Mouse (Mus musculus) MEL (cell line): ENCODE data around the gene Brip1. TPM values are rescaled to one million over a fixed set of nuclear protein-coding genes. Genes with fewer than 3 reads are reported as not detected.

ENCODE experiments used
- DNase-seq: peaks from one replicate; pipeline ENCODE4 v3.0.0; 2011; ENCODE audit warnings: low read depth, low spot score
- H3K27ac ChIP-seq: 2 replicates; pipeline ENCODE4 v1.5.1; 2012; ENCODE audit warnings: low read depth, mild to moderate bottlenecking, control low read depth, low read length, moderate library complexity; ENCODE audit not compliant: control insufficient read depth
- H3K27me3 ChIP-seq, 2 experiments: fragments of 150-350 bp in 1 of 2; sonication (generic) in 1 of 2; 2 replicates each; pipeline ENCODE4 v1.6.1; 2012; ENCODE audit warnings: low read length in 2 of 2, mild to moderate bottlenecking in 2 of 2, improper control_type of control experiment in 1 of 2, moderate library complexity in 1 of 2; ENCODE audit not compliant: insufficient read depth in 2 of 2, control insufficient read depth in 1 of 2
- H3K36me3 ChIP-seq, 2 experiments: 2 replicates each; pipeline ENCODE4 v1.6.1; 2012 to 2014; ENCODE audit warnings: low read length in 2 of 2, improper control_type of control experiment in 1 of 2, inconsistent platforms in 1 of 2, mild to moderate bottlenecking in 1 of 2; ENCODE audit not compliant: insufficient read depth in 2 of 2, control insufficient read depth in 1 of 2
- H3K4me1 ChIP-seq, 2 experiments: fragments of 150-350 bp in 1 of 2; sonication (generic) in 1 of 2; 2 replicates each; pipeline ENCODE4 v1.6.1; 2012; ENCODE audit warnings: low read length in 2 of 2, improper control_type of control experiment in 1 of 2, mild to moderate bottlenecking in 1 of 2; ENCODE audit not compliant: insufficient read depth in 2 of 2, control insufficient read depth in 1 of 2
- H3K4me3 ChIP-seq, 2 experiments: fragments of 150-350 bp in 1 of 2; sonication (generic) in 1 of 2; 2 replicates each; pipeline ENCODE4 v1.5.1; 2012; ENCODE audit warnings: low read depth in 2 of 2, low read length in 2 of 2, mild to moderate bottlenecking in 2 of 2, moderate library complexity in 2 of 2, control low read depth in 1 of 2, improper control_type of control experiment in 1 of 2; ENCODE audit not compliant: control insufficient read depth in 1 of 2, insufficient read depth in 1 of 2
- H3K79me2 ChIP-seq: 2 replicates; pipeline ENCODE4 v1.6.1; 2012; ENCODE audit warnings: mild to moderate bottlenecking, low read length, moderate library complexity; ENCODE audit not compliant: control insufficient read depth, poor library complexity, insufficient read depth
- H3K9ac ChIP-seq: 2 replicates; pipeline ENCODE4 v1.6.1; 2012; ENCODE audit warnings: low read depth, mild to moderate bottlenecking, control low read depth, low read length, moderate library complexity; ENCODE audit not compliant: control insufficient read depth, poor library complexity, severe bottlenecking
- H3K9me3 ChIP-seq: fragments of 150-350 bp; sonication (generic); replicated peaks from 2 replicates; pipeline ENCODE4 v1.6.1; 2012; ENCODE audit warnings: mild to moderate bottlenecking, low read length, improper control_type of control experiment, moderate library complexity; ENCODE audit not compliant: insufficient read depth
- CHD2 ChIP-seq: IDR thresholded peaks from 2 replicates; pipeline ENCODE4 v1.6.1; 2011; ENCODE audit warnings: low read length, improper control_type of control experiment
- CTCF ChIP-seq, 3 experiments: IDR thresholded peaks in 2 of 3; conservative IDR thresholded peaks in 1 of 3; 2 replicates each; pipeline ENCODE4 v1.5.1; 2011 to 2012; ENCODE audit warnings: low read length in 3 of 3, low read depth in 2 of 3, mild to moderate bottlenecking in 2 of 3, improper control_type of control experiment in 1 of 3, inconsistent platforms in 1 of 3, mixed read lengths in 1 of 3, moderate library complexity in 1 of 3; ENCODE audit not compliant: control insufficient read depth in 1 of 3, insufficient read depth in 1 of 3, poor library complexity in 1 of 3, severe bottlenecking in 1 of 3
- EP300 ChIP-seq, 2 experiments: IDR thresholded peaks; 2 replicates each; pipeline ENCODE4 v1.6.1; 2011; ENCODE audit warnings: improper control_type of control experiment in 2 of 2, low read length in 2 of 2, low read depth in 1 of 2, mild to moderate bottlenecking in 1 of 2
- GABPA ChIP-seq: IDR thresholded peaks from 2 replicates; pipeline ENCODE4 v1.6.1; 2012; ENCODE audit warnings: low read depth, mild to moderate bottlenecking, inconsistent platforms, low read length, improper control_type of control experiment, moderate library complexity
- HCFC1 ChIP-seq: IDR thresholded peaks from 2 replicates; pipeline ENCODE4 v1.6.1; 2012; ENCODE audit warnings: low read depth, mild to moderate bottlenecking, inconsistent platforms, low read length, improper control_type of control experiment, moderate library complexity
- JUND ChIP-seq: IDR thresholded peaks from 2 replicates; pipeline ENCODE4 v1.6.1; 2011; ENCODE audit warnings: low read depth, mild to moderate bottlenecking, improper control_type of control experiment, low read length
- KAT2A ChIP-seq: conservative IDR thresholded peaks from 2 replicates; pipeline ENCODE4 v1.6.1; 2012; ENCODE audit warnings: low read depth, low read length, improper control_type of control experiment, inconsistent platforms
- MAX ChIP-seq: IDR thresholded peaks from 2 replicates; pipeline ENCODE4 v1.6.1; 2011; ENCODE audit warnings: low read length, improper control_type of control experiment
- MYC ChIP-seq: IDR thresholded peaks from 2 replicates; pipeline ENCODE4 v1.6.1; 2011; ENCODE audit warnings: low read depth, mild to moderate bottlenecking, low read length, improper control_type of control experiment, moderate library complexity
- POLR2A ChIP-seq, 2 experiments: IDR thresholded peaks; 2 replicates each; pipeline ENCODE4 v1.6.1; 2011 to 2012; ENCODE audit warnings: low read length in 2 of 2, mild to moderate bottlenecking in 2 of 2, control low read depth in 1 of 2, improper control_type of control experiment in 1 of 2, low read depth in 1 of 2, moderate library complexity in 1 of 2; ENCODE audit not compliant: control insufficient read depth in 1 of 2, insufficient read depth in 1 of 2, poor library complexity in 1 of 2
- RAD21 ChIP-seq: IDR thresholded peaks from 2 replicates; pipeline ENCODE4 v1.6.1; 2011; ENCODE audit warnings: mild to moderate bottlenecking, low read depth, low read length, improper control_type of control experiment
- SIN3A ChIP-seq: IDR thresholded peaks from 2 replicates; pipeline ENCODE4 v1.6.1; 2012; ENCODE audit warnings: low read length, improper control_type of control experiment, inconsistent platforms
- SMC3 ChIP-seq: IDR thresholded peaks from 2 replicates; pipeline ENCODE4 v1.6.1; 2011; ENCODE audit warnings: low read depth, low read length, improper control_type of control experiment
- TCF12 ChIP-seq: IDR thresholded peaks from 2 replicates; pipeline ENCODE4 v1.6.1; 2014; ENCODE audit warnings: low read depth, mild to moderate bottlenecking, inconsistent platforms, low read length, improper control_type of control experiment, moderate library complexity
- USF2 ChIP-seq, 2 experiments: IDR thresholded peaks; 2 replicates each; pipeline ENCODE4 v1.6.1; 2011 to 2012; ENCODE audit warnings: improper control_type of control experiment in 2 of 2, low read length in 2 of 2, borderline replicate concordance in 1 of 2, inconsistent platforms in 1 of 2, low read depth in 1 of 2, mild to moderate bottlenecking in 1 of 2; ENCODE audit not compliant: insufficient read depth in 1 of 2
- ZC3H11A ChIP-seq: IDR thresholded peaks from 2 replicates; pipeline ENCODE4 v1.6.1; 2012; ENCODE audit warnings: low read depth, mild to moderate bottlenecking, inconsistent platforms, low read length, improper control_type of control experiment
- ZKSCAN1 ChIP-seq: IDR thresholded peaks from 2 replicates; pipeline ENCODE4 v1.6.1; 2012; ENCODE audit warnings: low read depth, mild to moderate bottlenecking, inconsistent platforms, low read length, improper control_type of control experiment, moderate library complexity
- ZNF384 ChIP-seq: IDR thresholded peaks from 2 replicates; pipeline ENCODE4 v1.6.1; 2012; ENCODE audit warnings: low read depth, mild to moderate bottlenecking, inconsistent platforms, low read length, improper control_type of control experiment
- polyA plus RNA-seq, 2 experiments: library from polyadenylated mRNA; stranded (reverse) in 1 of 2; unstranded in 1 of 2; fragments of >175 nt in 1 of 2; fragments of >200 nt in 1 of 2; gene quantifications; 2 replicates each; pipeline versions ENCODE4 v1.2.1 to v1.2.4; 2012; ENCODE audit warnings: low replicate concordance in 2 of 2, low read depth in 1 of 2; ENCODE audit not compliant: insufficient read length in 2 of 2, insufficient read depth in 1 of 2, missing spikeins in 1 of 2
- total RNA-seq: library from RNA; depleted of rRNA; stranded (reverse); fragments of 300-350 nt; gene quantifications from 2 replicates; pipeline ENCODE4 v1.2.3, GENCODE M21; 2012

Brip1 gene
- total and polyA plus RNA-seq, 3 experiments: 13.4 to 20.9 (median 14.9) TPM

DNA sequence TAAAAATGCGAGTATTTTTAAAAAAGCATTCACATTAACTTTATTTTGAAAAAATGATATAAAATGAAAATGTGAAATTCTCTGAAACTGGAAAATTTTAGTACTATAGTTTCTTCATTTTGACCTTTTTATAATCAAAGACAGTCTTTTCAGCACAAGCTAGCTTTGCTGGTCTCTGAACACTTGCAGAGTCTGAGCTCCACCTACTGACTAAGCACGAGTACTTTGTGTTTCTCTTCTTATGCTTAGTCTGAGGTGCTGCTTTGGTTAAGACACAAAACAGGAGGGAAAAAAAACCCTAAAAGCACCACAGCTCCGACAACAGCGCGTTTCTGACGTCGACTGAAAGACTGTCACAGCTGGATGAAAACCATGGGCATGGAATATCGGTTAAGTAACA is 133.8 kb downstream of the Brip1 start:
- H3K4me1 ChIP-seq: no peaks in the 10 kb centered on the region
- H3K27ac ChIP-seq: no peak overlapping the region
- no peak for DNase-seq
- TF ChIP-seq CTCF (IDR thresholded peaks at IDR 0.05 in 2 of 3, conservative IDR thresholded peaks at IDR 0.05 in 1 of 3; ENCODE audit: control insufficient read depth in 1 of 3, insufficient read depth in 1 of 3, low read depth in 2 of 3, low read length in 3 of 3, poor library complexity in 1 of 3, severe bottlenecking in 1 of 3): peak in 1 of 3 experiments; percentile 43; a peak in 2 of 6 replicates
- TF ChIP-seq SMC3: peak; percentile 26; the same call in 1 of the 2 replicates
- no peak for TF ChIP-seq ZKSCAN1
- TF ChIP-seq RAD21: peak; percentile 51
- H3K27me3 ChIP-seq: no peaks in the 10 kb centered on the region
- no peak overlapping the region for H3K4me3 ChIP-seq
- no peaks in the 10 kb centered on the region for H3K9me3 ChIP-seq
- no peaks in the 10 kb centered on the region for H3K36me3 ChIP-seq
- H3K79me2 ChIP-seq: no peaks in the 10 kb centered on the region
- no peak overlapping the region for H3K9ac ChIP-seq

GRCm38 (mm10) chr11:86064881-86065280 is 136.1 kb downstream of the Brip1 start:
- H3K36me3 ChIP-seq: peaks cover 0 to 3% of the 10 kb centered on the region in 2 experiments; a peak in 1 of 4 replicates
- H3K27me3 ChIP-seq: no peaks in the 10 kb centered on the region
- no peak overlapping the region for H3K9ac ChIP-seq
- H3K4me3 ChIP-seq: no peak overlapping the region
- no peak overlapping the region for H3K27ac ChIP-seq
- no peak for DNase-seq
- H3K79me2 ChIP-seq: no peaks in the 10 kb centered on the region
- H3K9me3 ChIP-seq: no peaks in the 10 kb centered on the region
- H3K4me1 ChIP-seq: no peaks in the 10 kb centered on the region
- TF ChIP-seq CHD2: no peak
- TF ChIP-seq TCF12: no peak
- no peak for TF ChIP-seq EP300 (IDR thresholded peaks at IDR 0.05; ENCODE audit: low read depth in 1 of 2, low read length in 2 of 2)
- no peak for TF ChIP-seq RAD21
- TF ChIP-seq USF2 (IDR thresholded peaks at IDR 0.05; ENCODE audit: borderline replicate concordance in 1 of 2, insufficient read depth in 1 of 2, low read depth in 1 of 2, low read length in 2 of 2): no peak
- TF ChIP-seq GABPA: no peak
- no peak for TF ChIP-seq ZKSCAN1
- no peak for TF ChIP-seq ZC3H11A
- TF ChIP-seq, all 39 proteins: peak for 0

DNA sequence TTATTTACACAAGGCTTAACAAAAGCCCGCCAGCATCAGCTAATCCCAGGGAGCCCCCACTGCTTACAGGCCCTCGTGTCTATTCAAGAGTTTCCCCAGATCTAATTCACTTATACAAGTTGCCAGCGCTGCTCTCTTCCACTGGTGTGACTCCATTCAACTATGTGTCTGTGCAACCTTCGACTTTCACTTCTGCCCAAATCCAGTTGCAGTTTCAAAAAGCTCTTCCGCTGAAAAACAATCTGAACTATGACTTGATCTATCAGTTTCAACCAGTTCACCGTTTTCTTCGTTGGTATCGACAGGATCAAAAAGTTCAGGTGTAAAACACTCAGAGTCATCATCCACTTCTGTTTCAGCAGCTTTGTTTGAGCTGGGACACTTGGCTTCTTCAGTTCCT is 139.8 kb downstream of the Brip1 start:
- H3K9ac ChIP-seq: no peak overlapping the region
- TF ChIP-seq JUND (no peak), KAT2A (no peak), GABPA (no peak), HCFC1 (no peak), ZKSCAN1 (no peak), ZNF384 (no peak), MAX (no peak), POLR2A (IDR thresholded peaks at IDR 0.05; ENCODE audit: control insufficient read depth in 1 of 2, insufficient read depth in 1 of 2, low read depth in 1 of 2, low read length in 2 of 2, poor library complexity in 1 of 2) (no peak), MYC (no peak), SIN3A (no peak)
- DNase-seq: no peak
- no peaks in the 10 kb centered on the region for H3K9me3 ChIP-seq
- H3K79me2 ChIP-seq: no peaks in the 10 kb centered on the region
- peaks cover 0 to 3% of the 10 kb centered on the region in 2 experiments; a peak in 1 of 4 replicates for H3K4me1 ChIP-seq
- peaks cover 0 to 3% of the 10 kb centered on the region in 2 experiments; a peak in 2 of 4 replicates for H3K36me3 ChIP-seq
- no peaks in the 10 kb centered on the region for H3K27me3 ChIP-seq
- no peak overlapping the region for H3K27ac ChIP-seq
- no peak overlapping the region for H3K4me3 ChIP-seq
